Mouse (Mus musculus) intestine, embryonic 15.5 days (tissue): Measurements from ENCODE around the gene Fam13a. TPM values are rescaled to one million over a fixed set of nuclear protein-coding genes. Genes with fewer than 3 reads are reported as not detected.
A peak's percentile ranks its signal among the peaks of the same experiment; 100 is the strongest.

Experiments
- ATAC-seq: fragments of 200-750 bp; cut with Nextera tagmentation; 2 replicates; pipeline ENCODE4 v1.8.0; 2017; ENCODE audit warnings: moderate TSS enrichment, moderate library complexity
- H3K27ac ChIP-seq: fragments of 300-500 bp; sonication (generic); 2 replicates; pipeline ENCODE4 v1.5.1; 2015; ENCODE audit warnings: mild to moderate bottlenecking, inconsistent platforms
- H3K27me3 ChIP-seq: fragments of 300-500 bp; sonication (generic); replicated peaks from 2 replicates; pipeline ENCODE4 v1.6.1; 2015; ENCODE audit warnings: inconsistent platforms
- H3K36me3 ChIP-seq: fragments of 300-500 bp; sonication (generic); 2 replicates; pipeline ENCODE4 v1.6.1; 2015; ENCODE audit warnings: inconsistent platforms
- H3K4me1 ChIP-seq: fragments of 300-500 bp; sonication (generic); replicated peaks from 2 replicates; pipeline ENCODE4 v1.6.1; 2015; ENCODE audit warnings: inconsistent platforms
- H3K4me2 ChIP-seq: fragments of 300-500 bp; sonication (generic); replicated peaks from 2 replicates; pipeline ENCODE4 v1.6.1; 2015; ENCODE audit warnings: mild to moderate bottlenecking, inconsistent platforms
- H3K4me3 ChIP-seq: fragments of 300-500 bp; sonication (generic); replicated peaks from 2 replicates; pipeline ENCODE4 v1.5.1; 2015; ENCODE audit warnings: inconsistent platforms
- H3K9ac ChIP-seq: fragments of 300-500 bp; sonication (generic); 2 replicates; pipeline ENCODE4 v1.6.1; 2015; ENCODE audit warnings: inconsistent platforms
- H3K9me3 ChIP-seq: fragments of 300-500 bp; sonication (generic); 2 replicates; pipeline ENCODE4 v1.6.1; 2016; ENCODE audit warnings: inconsistent platforms
- WGBS: fragments of 180-500 bp; shearing (Covaris S2); methylation state at CpG from one replicate; pipeline ENCODE4 v1.1.7; 2015; 5-methylcytosine and 5-hydroxymethylcytosine counted together
- polyA plus RNA-seq: library from polyadenylated mRNA; unstranded; fragments of >200 nt; fragmentation: Nextera tagmentation; extraction: Ambion mirVana; gene quantifications from 2 replicates; pipeline ENCODE4 v1.2.1, GENCODE M21; 2015

Fam13a gene
- polyA plus RNA-seq, 1 experiment from 2014 or later = 14.9 TPM

DNA sequence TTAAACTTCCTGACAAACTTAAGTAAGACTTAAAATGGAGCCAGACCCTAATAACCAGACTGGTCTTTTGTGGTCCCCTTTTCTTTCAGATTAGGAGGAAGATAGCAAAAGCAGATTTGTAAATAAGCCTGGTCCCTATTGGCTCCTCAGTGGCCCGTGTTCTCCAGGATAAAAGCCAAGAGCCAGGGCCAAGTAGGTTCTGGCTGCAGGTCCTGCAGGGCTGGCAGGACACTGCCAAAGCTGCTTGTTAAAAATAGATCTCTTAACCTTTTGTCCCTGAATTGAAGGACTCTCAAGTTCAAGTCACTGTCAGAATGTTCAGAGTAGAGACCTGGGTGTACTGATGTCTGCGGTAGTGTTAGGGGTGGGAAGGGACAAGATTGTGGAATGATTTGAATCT lies 96.5 kb downstream of the Fam13a start:
- Histone ChIP-seq H3K9ac (no peak overlapping the region), H3K4me2 (no peak overlapping the region), H3K4me3 (no peak overlapping the region), H3K27me3 (no peaks in the 10 kb centered on the region), H3K27ac (no peak overlapping the region), H3K4me1 (no peaks in the 10 kb centered on the region), H3K36me3 (no peaks in the 10 kb centered on the region), H3K9me3 (no peaks in the 10 kb centered on the region)
- ATAC-seq = no peak
- WGBS = 73% methylated on average over 2 of the region's 2 CpGs

- no peak overlapping the region for H3K9ac ChIP-seq
- no peak overlapping the region for H3K4me3 ChIP-seq
- no peak overlapping the region for H3K27ac ChIP-seq
- H3K36me3 ChIP-seq = no peaks in the 10 kb centered on the region
- 71% methylated on average over 5 of the region's 5 CpGs for WGBS
- H3K9me3 ChIP-seq = no peaks in the 10 kb centered on the region
- H3K4me1 ChIP-seq = no peaks in the 10 kb centered on the region
- H3K4me2 ChIP-seq = no peak overlapping the region
- no peak for ATAC-seq
- no peaks in the 10 kb centered on the region for H3K27me3 ChIP-seq
Observed at GRCm38 (mm10) chr6:58922511-58922910, 101.8 kb downstream of the Fam13a start.

GRCm38 (mm10) chr6:58921623-58922022 lies 102.7 kb downstream of the Fam13a start:
- no peak for ATAC-seq
- Histone ChIP-seq H3K4me1 (no peaks in the 10 kb centered on the region), H3K27me3 (no peaks in the 10 kb centered on the region), H3K9me3 (no peaks in the 10 kb centered on the region), H3K27ac (no peak overlapping the region), H3K4me3 (no peak overlapping the region), H3K4me2 (no peak overlapping the region), H3K36me3 (no peaks in the 10 kb centered on the region), H3K9ac (no peak overlapping the region)
- WGBS = 47% methylated on average over 3 of the region's 3 CpGs

GRCm38 (mm10) chr6:58920735-58921134 lies 103.6 kb downstream of the Fam13a start:
- H3K36me3 ChIP-seq = no peaks in the 10 kb centered on the region
- no peak for ATAC-seq
- no peak overlapping the region for H3K9ac ChIP-seq
- no peaks in the 10 kb centered on the region for H3K9me3 ChIP-seq
- no peak overlapping the region for H3K27ac ChIP-seq
- WGBS = 84% methylated on average over 6 of the region's 6 CpGs
- H3K4me2 ChIP-seq = no peak overlapping the region
- H3K4me1 ChIP-seq = no peaks in the 10 kb centered on the region
- no peaks in the 10 kb centered on the region for H3K27me3 ChIP-seq
- no peak overlapping the region for H3K4me3 ChIP-seq

DNA sequence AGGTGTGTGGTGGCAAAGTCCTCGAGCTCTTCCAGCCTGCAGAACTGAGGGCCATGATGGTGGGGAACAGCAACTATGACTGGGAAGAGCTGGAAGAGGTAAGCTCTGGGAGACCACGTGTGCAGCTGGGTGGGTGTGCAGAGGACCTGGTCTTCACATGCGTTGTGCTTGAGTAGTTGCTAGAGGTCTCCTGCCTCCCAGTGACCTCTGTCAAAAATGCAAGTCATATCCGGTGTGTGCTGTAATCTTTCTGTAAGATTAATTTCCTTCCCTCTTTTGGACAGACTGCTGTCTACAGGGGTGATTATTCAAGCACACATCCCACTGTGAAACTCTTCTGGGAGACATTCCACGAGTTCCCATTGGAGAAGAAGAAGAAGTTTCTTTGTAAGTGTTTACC lies 107.9 kb downstream of the Fam13a start:
- Histone ChIP-seq H3K4me2 (no peak overlapping the region), H3K27me3 (no peaks in the 10 kb centered on the region), H3K9ac (no peak overlapping the region), H3K4me1 (no peaks in the 10 kb centered on the region), H3K36me3 (no peaks in the 10 kb centered on the region), H3K9me3 (no peaks in the 10 kb centered on the region), H3K27ac (no peak overlapping the region), H3K4me3 (no peak overlapping the region)
- WGBS = 86% methylated on average over 5 of the region's 5 CpGs
- ATAC-seq = no peak

- Histone ChIP-seq H3K27me3 (no peaks in the 10 kb centered on the region), H3K27ac (no peak overlapping the region)
Observed at GRCm38 (mm10) chr6:58913971-58914370, 110.4 kb downstream of the Fam13a start.

DNA sequence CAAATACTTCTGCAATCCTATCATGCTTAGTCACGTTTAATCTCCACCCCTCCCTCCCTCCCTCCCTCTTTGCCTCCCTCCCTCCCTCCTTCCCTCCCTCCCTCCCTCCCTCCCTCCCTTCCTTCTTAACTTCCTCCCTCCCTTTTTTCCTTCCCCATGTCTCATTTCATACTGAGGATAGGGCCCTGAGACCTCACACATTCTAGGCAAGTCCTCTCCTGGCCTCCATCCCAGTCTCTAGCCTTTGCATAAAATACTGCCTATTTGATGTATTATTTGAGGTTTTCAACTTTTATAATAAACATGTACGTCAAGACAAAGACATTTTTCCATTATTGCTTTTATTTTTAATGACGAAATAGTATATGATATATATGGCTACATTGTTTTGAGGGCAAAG lies 110.8 kb downstream of the Fam13a start:
- no peaks in the 10 kb centered on the region for H3K9me3 ChIP-seq
- no peak overlapping the region for H3K27ac ChIP-seq
- WGBS = 45% methylated on average over 3 of the region's 3 CpGs
- no peak overlapping the region for H3K4me2 ChIP-seq
- ATAC-seq = peak; percentile 74
- H3K9ac ChIP-seq = no peak overlapping the region
- no peak overlapping the region for H3K4me3 ChIP-seq
- H3K27me3 ChIP-seq = no peaks in the 10 kb centered on the region
- H3K4me1 ChIP-seq = no peaks in the 10 kb centered on the region
- no peaks in the 10 kb centered on the region for H3K36me3 ChIP-seq

More at GRCm38 (mm10) chr6:58913971-58914370, 110.4 kb downstream of the Fam13a start:
- 47% methylated on average over 5 of the region's 5 CpGs for WGBS
- Histone ChIP-seq H3K9ac (no peak overlapping the region), H3K4me2 (no peak overlapping the region), H3K9me3 (no peaks in the 10 kb centered on the region), H3K4me3 (no peak overlapping the region), H3K36me3 (no peaks in the 10 kb centered on the region), H3K4me1 (no peaks in the 10 kb centered on the region)
- ATAC-seq = no peak

DNA sequence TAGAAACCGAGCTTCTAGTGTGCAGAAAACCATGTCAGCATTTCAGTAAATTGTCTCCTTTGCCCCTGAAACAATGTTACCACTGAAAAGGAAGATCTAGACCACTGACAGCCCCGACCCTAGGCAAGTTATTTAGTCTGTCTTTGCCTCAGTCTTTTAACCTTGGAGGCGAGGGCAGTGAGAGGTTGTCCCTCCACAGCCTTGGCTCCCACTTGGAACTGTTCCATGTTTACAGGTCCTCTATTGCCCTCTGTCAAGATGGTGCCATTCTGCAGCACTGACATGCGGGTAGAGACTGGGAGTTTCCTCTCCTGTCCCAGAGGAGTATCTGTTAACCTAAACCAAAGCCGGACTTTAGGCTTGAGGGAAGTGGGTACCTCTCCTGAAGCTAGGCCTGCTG lies 111.5 kb downstream of the Fam13a start:
- Histone ChIP-seq H3K4me1 (no peaks in the 10 kb centered on the region), H3K36me3 (no peaks in the 10 kb centered on the region), H3K27ac (peak overlapping the region; percentile 36; the same call in 1 of the 2 replicates), H3K9me3 (no peaks in the 10 kb centered on the region), H3K4me3 (no peak overlapping the region), H3K4me2 (no peak overlapping the region), H3K27me3 (no peaks in the 10 kb centered on the region), H3K9ac (no peak overlapping the region)
- no peak; the same call in 1 of the 2 replicates for ATAC-seq
- 60% methylated on average over 5 of the region's 5 CpGs for WGBS

- Histone ChIP-seq H3K4me3 (no peak overlapping the region), H3K27me3 (no peaks in the 10 kb centered on the region), H3K27ac (no peak overlapping the region), H3K4me2 (no peak overlapping the region), H3K9me3 (no peaks in the 10 kb centered on the region; the same call in 1 of the 2 replicates), H3K36me3 (peaks cover 2% of the 10 kb centered on the region; the same call in 1 of the 2 replicates), H3K4me1 (no peaks in the 10 kb centered on the region), H3K9ac (no peak overlapping the region)
- no peak for ATAC-seq
- 82% methylated on average over 2 of the region's 2 CpGs for WGBS
Observed at GRCm38 (mm10) chr6:58907791-58908190, 116.6 kb downstream of the Fam13a start.

GRCm38 (mm10) chr6:58907336-58907735 lies 117.0 kb downstream of the Fam13a start:
- no peak overlapping the region for H3K9ac ChIP-seq
- no peaks in the 10 kb centered on the region for H3K4me1 ChIP-seq
- H3K4me3 ChIP-seq = 0 out of 2 replicates have a peak overlapping the region, but pooled peaks have one; percentile 43
- no peaks in the 10 kb centered on the region; the same call in 1 of the 2 replicates for H3K9me3 ChIP-seq
- WGBS = 87% methylated on average over 8 of the region's 8 CpGs
- peak overlapping the region; percentile 69 for H3K4me2 ChIP-seq
- no peaks in the 10 kb centered on the region for H3K27me3 ChIP-seq
- ATAC-seq = no peak
- no peak overlapping the region for H3K27ac ChIP-seq
- H3K36me3 ChIP-seq = peaks cover 2% of the 10 kb centered on the region; the same call in 1 of the 2 replicates

- H3K9ac ChIP-seq = peak within 1 kb of the TSS; percentile 39; the same call in 1 of the 2 replicates
- peak within 1 kb of the TSS; percentile 69 for H3K4me2 ChIP-seq
- 36% methylated on average over 34 of the region's 34 CpGs for WGBS
- H3K4me1 ChIP-seq = no peaks in the 10 kb centered on the region
- H3K27me3 ChIP-seq = no peaks in the 10 kb centered on the region
- peak; percentile 82 for ATAC-seq
- no peak within 1 kb of the TSS for H3K27ac ChIP-seq
- H3K36me3 ChIP-seq = peaks cover 2% of the 10 kb centered on the region; the same call in 1 of the 2 replicates
- peak within 1 kb of the TSS; percentile 43 for H3K4me3 ChIP-seq
- H3K9me3 ChIP-seq = no peaks in the 10 kb centered on the region; the same call in 1 of the 2 replicates
Observed at GRCm38 (mm10) chr6:58906852-58907261, 117.5 kb downstream of the Fam13a start, which contains the start of gene Nap1l5. Gene Nap1l5, minus strand, starts transcription at chr6:58907076.

DNA sequence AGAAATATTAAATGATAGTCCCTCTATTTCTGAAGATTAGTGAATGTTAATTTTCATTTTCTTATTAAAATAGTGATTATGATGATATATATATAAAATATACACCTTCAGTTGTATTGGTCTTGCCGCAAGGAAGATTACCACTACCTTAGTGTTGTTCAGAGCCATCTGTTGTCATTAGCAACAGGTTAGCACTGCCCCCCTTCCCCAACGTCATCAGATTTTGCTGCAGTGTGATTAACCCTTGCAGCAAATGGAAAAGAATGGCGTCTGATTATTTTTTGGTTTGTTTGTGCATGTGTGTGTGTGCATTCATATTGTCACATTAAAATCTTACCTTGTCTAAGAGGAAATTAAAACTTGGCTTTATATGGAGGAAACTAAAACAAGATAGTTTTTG lies 119.8 kb downstream of the Fam13a start:
- 57% methylated on average over 3 of the region's 3 CpGs for WGBS
- no peak overlapping the region for H3K27ac ChIP-seq

GRCm38 (mm10) chr6:58903171-58903570 lies 121.2 kb downstream of the Fam13a start:
- 31% methylated on average over 8 of the region's 8 CpGs for WGBS
- Histone ChIP-seq H3K27me3 (no peaks in the 10 kb centered on the region), H3K4me2 (no peak overlapping the region; the same call in 1 of the 2 replicates), H3K27ac (no peak overlapping the region), H3K9ac (no peak overlapping the region), H3K9me3 (no peaks in the 10 kb centered on the region; the same call in 1 of the 2 replicates), H3K36me3 (peaks cover 2% of the 10 kb centered on the region; the same call in 1 of the 2 replicates), H3K4me1 (no peaks in the 10 kb centered on the region), H3K4me3 (no peak overlapping the region)
- peak; percentile 44 for ATAC-seq

More for the DNA sequence above, 119.8 kb downstream of the Fam13a start:
- Histone ChIP-seq H3K4me2 (no peak overlapping the region), H3K4me3 (no peak overlapping the region), H3K9ac (no peak overlapping the region), H3K36me3 (peaks cover 2% of the 10 kb centered on the region; the same call in 1 of the 2 replicates), H3K9me3 (no peaks in the 10 kb centered on the region; the same call in 1 of the 2 replicates), H3K27me3 (no peaks in the 10 kb centered on the region), H3K4me1 (no peaks in the 10 kb centered on the region)
- ATAC-seq = no peak
